Mouse (Mus musculus): ENCODE data around the gene Rab3b. TPM values are rescaled to one million over a fixed set of nuclear protein-coding genes. Genes with fewer than 3 reads are reported as not detected.
A peak's percentile ranks its signal among the peaks of the same experiment; 100 is the strongest.

The Rab3b gene
- 25.9 and 27.7 TPM in 2 replicates for polyA plus RNA-seq (2014; fragmentation: Nextera tagmentation; extraction: Ambion mirVana)

DNA sequence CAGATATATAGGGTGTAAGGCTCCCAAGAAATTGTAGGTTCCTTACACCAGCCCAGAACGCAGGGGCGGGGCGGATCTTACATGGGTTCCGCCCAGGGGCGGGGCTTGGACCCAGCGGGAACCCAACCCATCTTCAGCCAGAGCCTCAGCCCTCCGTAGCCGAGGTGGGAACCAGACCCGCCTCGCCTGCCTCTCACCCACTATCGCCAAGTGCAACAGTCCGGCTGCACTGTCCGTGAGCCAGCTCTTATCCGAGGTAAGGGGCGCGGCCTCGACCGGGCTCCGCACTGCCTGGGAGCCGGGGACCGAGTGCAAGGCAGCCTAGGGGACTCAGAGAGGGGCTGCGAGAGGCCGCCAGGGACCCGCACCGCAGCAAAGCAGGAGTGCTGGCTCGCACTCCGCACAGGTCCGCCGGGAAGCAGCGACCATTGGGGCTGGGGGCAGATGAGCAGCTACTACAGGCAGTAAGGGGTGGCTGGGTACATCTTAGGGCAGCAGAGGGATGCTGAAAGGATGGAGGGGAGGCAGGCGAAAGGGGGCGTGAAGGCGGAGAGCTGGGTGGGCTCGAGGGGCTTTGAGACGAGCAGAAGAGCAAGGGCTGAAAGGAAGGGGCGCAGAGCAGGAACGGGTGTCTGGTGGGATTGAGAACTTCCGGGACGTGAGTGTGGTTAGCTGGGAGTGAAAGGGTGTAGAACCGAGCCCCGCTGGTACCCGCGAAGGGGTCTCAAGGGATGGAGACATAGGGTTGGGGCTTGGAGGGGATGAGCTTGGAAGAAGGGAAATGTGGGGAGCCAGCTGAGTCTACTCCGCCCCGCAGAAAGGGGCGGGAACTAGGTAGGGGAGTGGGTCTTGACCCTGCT, at the start of gene Rab3b:
TSS of gene Rab3b (plus strand) at position 101 of the 860 bp plus-strand sequence.
- DNase-seq (ENCODE audit: low spot score) (peak; percentile 83), ATAC-seq (ENCODE audit: insufficient read depth, low FRiP score, low TSS enrichment) (peak; percentile 88)
- H3K4me2 ChIP-seq (ENCODE audit: low read depth) = peak within 1 kb of the TSS; percentile 97
- H3K27me3 ChIP-seq (ENCODE audit: control insufficient read depth, insufficient read depth, low read length) = no peaks in the 10 kb centered on the region
- H3K4me3 ChIP-seq (ENCODE audit: low read depth, low read length) = peak within 1 kb of the TSS; percentile 59
- peaks cover 3% of the 10 kb centered on the region; the same call in 1 of the 2 replicates for H3K4me1 ChIP-seq (ENCODE audit: control insufficient read depth, insufficient read depth, low read length)
- H3K9me3 ChIP-seq (ENCODE audit: control insufficient read depth, low read length) = no peaks in the 10 kb centered on the region
- H3K36me3 ChIP-seq (ENCODE audit: control insufficient read depth, insufficient read depth, low read length) = no peaks in the 10 kb centered on the region
- H3K27ac ChIP-seq (ENCODE audit: low read depth, low read length) = 0 out of 2 replicates have a peak within 1 kb of the TSS, but pooled peaks have one; percentile 39
- peak within 1 kb of the TSS; percentile 72 for H3K9ac ChIP-seq (ENCODE audit: low read length)
- under 1% methylated on average over 46 of the region's 46 CpGs for WGBS

DNA sequence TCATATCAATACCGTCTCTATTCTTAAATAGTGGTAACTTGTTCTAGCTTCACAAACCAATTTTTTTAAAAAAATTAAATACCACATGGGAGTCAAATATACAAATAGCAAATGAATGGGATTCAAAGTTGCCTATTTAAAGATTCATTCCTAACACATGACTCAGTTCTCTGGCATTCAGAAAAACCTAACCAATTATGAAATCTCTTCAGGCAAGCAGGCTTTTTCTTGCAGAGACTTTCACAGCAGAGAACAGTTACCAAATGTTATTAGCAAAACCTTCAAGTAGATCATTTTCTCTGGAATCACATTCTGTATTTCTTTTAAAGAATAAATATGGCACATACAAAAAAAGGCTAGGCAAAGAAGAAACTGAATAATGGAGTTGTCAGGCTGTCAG, 48.2 kb upstream of the Rab3b start:
- WGBS = 89% methylated on average over 1 of the region's 1 CpGs
- DNase-seq (ENCODE audit: low spot score) = no peak
- Histone ChIP-seq H3K4me1 (ENCODE audit: control insufficient read depth, insufficient read depth, low read length) (peaks cover 11% of the 10 kb centered on the region; the same call in 1 of the 2 replicates), H3K36me3 (ENCODE audit: control insufficient read depth, insufficient read depth, low read length) (peaks cover 4% of the 10 kb centered on the region; the same call in 1 of the 2 replicates), H3K4me2 (ENCODE audit: low read depth) (no peak overlapping the region), H3K27me3 (ENCODE audit: control insufficient read depth, insufficient read depth, low read length) (no peaks in the 10 kb centered on the region), H3K27ac (ENCODE audit: low read depth, low read length) (no peak overlapping the region), H3K9me3 (ENCODE audit: control insufficient read depth, low read length) (no peaks in the 10 kb centered on the region), H3K4me3 (ENCODE audit: low read depth, low read length) (no peak overlapping the region), H3K9ac (ENCODE audit: low read length) (no peak overlapping the region)
- no peak for ATAC-seq (ENCODE audit: insufficient read depth, low FRiP score, low TSS enrichment)

DNA sequence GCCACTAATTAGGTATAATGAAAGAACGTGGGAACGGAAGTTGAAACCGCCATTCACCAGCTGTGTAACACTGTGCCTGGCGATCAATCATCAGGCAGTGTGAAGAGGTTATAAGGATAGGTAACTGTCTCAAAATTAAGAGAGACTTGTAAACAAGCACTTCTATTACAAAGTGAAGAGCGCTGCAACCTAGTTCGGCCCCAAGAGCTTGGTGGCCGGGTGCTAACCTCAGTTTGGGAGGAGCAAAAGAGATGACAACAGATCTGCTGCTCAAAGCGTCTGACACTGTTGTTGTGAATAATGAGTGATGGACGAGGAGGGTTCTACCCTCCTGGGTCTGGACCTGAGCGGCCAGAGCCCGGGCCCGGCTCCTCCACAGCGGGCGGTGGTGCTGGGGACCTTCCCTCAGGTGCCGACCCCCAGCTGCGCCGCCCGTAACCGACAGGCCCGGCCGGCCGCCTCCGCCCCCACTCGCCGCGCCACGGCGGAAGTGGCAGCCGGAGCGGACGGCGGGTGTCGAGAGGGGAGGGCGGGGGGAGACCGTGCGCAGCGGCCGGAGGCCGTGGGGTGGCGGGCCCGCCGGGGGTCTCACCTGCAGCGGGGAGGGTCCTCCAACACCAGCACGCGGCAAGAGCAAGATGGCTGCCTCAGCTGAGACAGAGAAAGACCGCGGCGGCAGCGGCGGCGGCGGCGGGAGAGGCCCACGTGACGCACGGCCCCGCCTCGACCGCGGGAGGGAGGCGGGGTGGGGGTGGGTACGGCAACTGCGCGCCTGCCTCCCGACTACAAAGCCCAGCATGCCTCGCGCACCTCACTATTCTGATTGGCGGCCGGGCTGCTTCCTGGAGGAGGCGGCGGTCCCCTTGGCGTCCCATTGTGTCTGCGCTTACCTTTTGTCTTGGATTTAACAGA, 45.7 kb upstream of the Rab3b start, which contains the start of gene Btf3l4:
TSS of gene Btf3l4 (minus strand) at position 699 of the 912 bp plus-strand sequence.
- Histone ChIP-seq H3K4me1 (ENCODE audit: control insufficient read depth, insufficient read depth, low read length) (peaks cover 13% of the 10 kb centered on the region; the same call in 1 of the 2 replicates), H3K27me3 (ENCODE audit: control insufficient read depth, insufficient read depth, low read length) (no peaks in the 10 kb centered on the region), H3K9ac (ENCODE audit: low read length) (peak within 1 kb of the TSS; percentile 100), H3K9me3 (ENCODE audit: control insufficient read depth, low read length) (no peaks in the 10 kb centered on the region), H3K27ac (ENCODE audit: low read depth, low read length) (peak within 1 kb of the TSS; percentile 99), H3K36me3 (ENCODE audit: control insufficient read depth, insufficient read depth, low read length) (no peaks in the 10 kb centered on the region), H3K4me2 (ENCODE audit: low read depth) (peak within 1 kb of the TSS; percentile 84), H3K4me3 (ENCODE audit: low read depth, low read length) (peak within 1 kb of the TSS; percentile 91)
- ATAC-seq (ENCODE audit: insufficient read depth, low FRiP score, low TSS enrichment) (peak; percentile 95), DNase-seq (ENCODE audit: low spot score) (peak; percentile 97)
- WGBS = under 1% methylated on average over 55 of the region's 73 CpGs

DNA sequence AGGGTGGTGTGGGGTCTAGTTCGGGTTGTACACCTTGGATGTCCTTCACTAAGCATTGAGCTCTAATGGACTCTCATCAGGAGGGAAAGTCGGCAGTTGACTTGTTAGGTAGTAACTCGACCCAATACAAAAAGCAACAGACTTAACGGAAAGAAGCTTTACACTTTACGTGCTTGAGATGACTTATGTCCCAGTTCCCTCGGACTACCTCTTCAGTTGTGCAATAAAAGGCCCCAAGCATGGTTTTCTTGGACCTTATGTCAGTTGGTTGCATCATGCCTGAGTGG, 45.1 kb upstream of the Rab3b start:
- Histone ChIP-seq H3K9me3 (ENCODE audit: control insufficient read depth, low read length) (no peaks in the 10 kb centered on the region), H3K4me3 (ENCODE audit: low read depth, low read length) (peak overlapping the region; percentile 91), H3K4me1 (ENCODE audit: control insufficient read depth, insufficient read depth, low read length) (peaks cover 13% of the 10 kb centered on the region; the same call in 1 of the 2 replicates), H3K36me3 (ENCODE audit: control insufficient read depth, insufficient read depth, low read length) (no peaks in the 10 kb centered on the region), H3K4me2 (ENCODE audit: low read depth) (peak overlapping the region; percentile 84), H3K27ac (ENCODE audit: low read depth, low read length) (peak overlapping the region; percentile 99), H3K27me3 (ENCODE audit: control insufficient read depth, insufficient read depth, low read length) (no peaks in the 10 kb centered on the region), H3K9ac (ENCODE audit: low read length) (peak overlapping the region; percentile 100)
- ATAC-seq (ENCODE audit: insufficient read depth, low FRiP score, low TSS enrichment) (no peak), DNase-seq (ENCODE audit: low spot score) (no peak)
- WGBS = 0% methylated on average over 6 of the region's 6 CpGs

DNA sequence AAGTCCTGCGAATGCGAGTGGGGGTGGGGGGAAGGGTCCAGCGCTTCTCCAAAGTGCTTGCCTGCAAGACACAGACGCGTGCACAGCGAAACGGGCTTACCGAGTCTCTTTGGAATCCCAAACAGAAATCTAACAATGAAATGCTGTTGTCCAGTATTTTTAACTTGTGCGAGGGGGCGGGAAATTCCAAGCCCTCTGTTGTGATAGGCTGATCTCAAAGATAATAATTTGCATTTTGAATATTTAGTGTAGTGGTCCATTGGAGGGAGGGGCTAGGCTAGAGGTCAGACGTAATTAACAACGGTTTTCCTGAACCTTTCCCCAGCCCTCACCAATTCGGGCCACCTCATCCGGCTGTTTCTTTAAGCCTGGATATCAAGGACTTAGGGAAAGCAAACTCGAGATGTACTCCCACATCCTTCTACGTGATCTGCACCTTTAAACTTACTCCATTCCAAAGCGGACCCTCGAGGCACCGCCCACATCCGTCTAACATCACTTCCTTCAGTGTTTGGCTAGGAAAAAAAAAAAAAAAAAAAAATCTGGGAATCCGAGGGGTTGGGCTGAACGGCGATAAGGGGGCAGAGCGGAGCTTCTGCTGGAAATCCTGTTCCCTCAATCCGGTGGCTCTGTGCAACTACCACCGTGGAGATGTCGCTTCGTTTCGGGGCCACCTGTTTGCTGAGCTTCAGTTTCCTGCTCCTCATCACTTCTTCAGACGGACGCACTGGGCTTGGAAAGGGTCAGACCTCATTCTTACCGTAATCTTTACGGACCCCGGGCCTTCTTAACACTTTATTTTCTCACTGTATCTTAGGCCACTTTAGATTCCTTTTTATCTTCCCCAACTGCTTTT, 44.5 kb upstream of the Rab3b start, which contains the start of gene Txndc12:
TSS of gene Txndc12 (plus strand) at position 487 of the 856 bp plus-strand sequence.
- peak within 1 kb of the TSS; percentile 100 for H3K9ac ChIP-seq (ENCODE audit: low read length)
- H3K27ac ChIP-seq (ENCODE audit: low read depth, low read length) = peak within 1 kb of the TSS; percentile 99
- peak within 1 kb of the TSS; percentile 84 for H3K4me2 ChIP-seq (ENCODE audit: low read depth)
- H3K4me1 ChIP-seq (ENCODE audit: control insufficient read depth, insufficient read depth, low read length) = peaks cover 13% of the 10 kb centered on the region; the same call in 1 of the 2 replicates
- no peaks in the 10 kb centered on the region for H3K9me3 ChIP-seq (ENCODE audit: control insufficient read depth, low read length)
- WGBS = 0% methylated on average over 34 of the region's 34 CpGs
- H3K36me3 ChIP-seq (ENCODE audit: control insufficient read depth, insufficient read depth, low read length) = no peaks in the 10 kb centered on the region
- peak; percentile 77 for ATAC-seq (ENCODE audit: insufficient read depth, low FRiP score, low TSS enrichment)
- no peaks in the 10 kb centered on the region for H3K27me3 ChIP-seq (ENCODE audit: control insufficient read depth, insufficient read depth, low read length)
- H3K4me3 ChIP-seq (ENCODE audit: low read depth, low read length) = peak within 1 kb of the TSS; percentile 91
- peak; percentile 90 for DNase-seq (ENCODE audit: low spot score)

DNA sequence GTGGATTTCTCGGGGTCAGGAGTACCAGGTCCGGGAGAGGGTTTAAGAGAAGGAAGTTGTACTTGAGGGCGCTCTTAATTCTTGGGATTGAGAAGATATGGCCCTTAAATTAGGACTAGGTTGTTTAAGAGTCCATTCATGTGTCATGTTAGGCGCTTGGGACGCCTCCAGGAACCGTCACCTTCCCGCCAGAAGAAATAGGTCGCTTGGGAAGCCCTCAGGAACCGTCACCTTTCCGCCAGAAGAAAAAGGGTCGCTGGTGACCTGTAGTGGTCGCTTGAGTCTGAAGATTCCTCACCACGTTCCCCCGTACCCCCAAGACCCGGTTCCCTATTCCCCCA, 43.9 kb upstream of the Rab3b start:
- Histone ChIP-seq H3K9me3 (ENCODE audit: control insufficient read depth, low read length) (no peaks in the 10 kb centered on the region), H3K36me3 (ENCODE audit: control insufficient read depth, insufficient read depth, low read length) (no peaks in the 10 kb centered on the region), H3K4me3 (ENCODE audit: low read depth, low read length) (peak overlapping the region; percentile 91), H3K27me3 (ENCODE audit: control insufficient read depth, insufficient read depth, low read length) (no peaks in the 10 kb centered on the region), H3K9ac (ENCODE audit: low read length) (peak overlapping the region; percentile 100), H3K4me2 (ENCODE audit: low read depth) (peak overlapping the region; percentile 84), H3K4me1 (ENCODE audit: control insufficient read depth, insufficient read depth, low read length) (peaks cover 13% of the 10 kb centered on the region; the same call in 1 of the 2 replicates), H3K27ac (ENCODE audit: low read depth, low read length) (peak overlapping the region; percentile 99)
- under 1% methylated on average over 15 of the region's 15 CpGs for WGBS
- ATAC-seq (ENCODE audit: insufficient read depth, low FRiP score, low TSS enrichment) = no peak
- peak; percentile 19 for DNase-seq (ENCODE audit: low spot score)

DNA sequence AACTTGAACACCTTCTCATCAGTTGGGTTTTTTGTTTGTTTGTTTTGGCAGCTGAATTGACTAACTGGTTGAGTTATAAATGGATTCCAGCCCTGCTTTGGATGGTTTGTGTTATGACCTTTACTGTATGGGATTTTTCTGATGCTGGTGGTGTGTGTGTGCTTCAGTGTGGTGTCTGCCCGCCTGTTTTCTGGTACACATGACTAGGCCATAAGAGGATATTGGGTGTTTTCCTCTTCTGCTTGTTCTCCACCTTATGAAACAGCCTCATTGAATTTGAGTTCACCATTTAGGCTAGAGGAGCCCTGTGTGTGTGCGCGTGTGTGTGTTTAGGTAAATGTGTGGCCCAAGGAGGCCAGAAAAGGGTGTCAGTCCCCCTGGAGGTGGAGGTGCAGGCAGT, 43.4 kb upstream of the Rab3b start:
- Histone ChIP-seq H3K9me3 (ENCODE audit: control insufficient read depth, low read length) (no peaks in the 10 kb centered on the region), H3K4me2 (ENCODE audit: low read depth) (peak overlapping the region; percentile 84), H3K27ac (ENCODE audit: low read depth, low read length) (no peak overlapping the region; the same call in 1 of the 2 replicates), H3K27me3 (ENCODE audit: control insufficient read depth, insufficient read depth, low read length) (no peaks in the 10 kb centered on the region), H3K4me1 (ENCODE audit: control insufficient read depth, insufficient read depth, low read length) (peaks cover 13% of the 10 kb centered on the region; the same call in 1 of the 2 replicates), H3K4me3 (ENCODE audit: low read depth, low read length) (peak overlapping the region; percentile 91), H3K9ac (ENCODE audit: low read length) (peak overlapping the region; percentile 100), H3K36me3 (ENCODE audit: control insufficient read depth, insufficient read depth, low read length) (no peaks in the 10 kb centered on the region)
- DNase-seq (ENCODE audit: low spot score) = no peak
- 74% methylated on average over 3 of the region's 3 CpGs for WGBS
- no peak for ATAC-seq (ENCODE audit: insufficient read depth, low FRiP score, low TSS enrichment)

DNA sequence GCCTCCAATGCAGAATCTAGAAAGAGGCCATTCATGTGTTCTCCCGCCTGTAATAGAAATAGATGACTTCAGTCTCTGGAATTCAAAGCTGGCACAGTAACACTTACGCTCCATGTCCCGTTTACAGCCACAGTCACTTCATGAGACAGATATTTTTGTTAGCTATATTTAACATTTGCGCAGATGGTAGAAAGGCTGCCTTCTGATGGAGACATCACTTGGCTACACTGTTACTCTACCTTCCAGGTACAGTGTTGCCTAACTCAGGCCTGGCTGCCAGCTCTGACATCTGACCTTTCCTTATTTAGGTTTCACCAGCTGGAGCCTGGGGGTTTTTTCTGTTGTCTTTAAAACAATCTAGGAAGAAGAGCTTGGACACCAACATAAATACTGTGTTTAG, 40.8 kb upstream of the Rab3b start:
- WGBS = 89% methylated on average over 4 of the region's 4 CpGs
- H3K4me3 ChIP-seq (ENCODE audit: low read depth, low read length) = no peak overlapping the region
- no peak overlapping the region for H3K4me2 ChIP-seq (ENCODE audit: low read depth)
- H3K36me3 ChIP-seq (ENCODE audit: control insufficient read depth, insufficient read depth, low read length) = no peaks in the 10 kb centered on the region
- no peaks in the 10 kb centered on the region for H3K9me3 ChIP-seq (ENCODE audit: control insufficient read depth, low read length)
- H3K27ac ChIP-seq (ENCODE audit: low read depth, low read length) = no peak overlapping the region
- H3K27me3 ChIP-seq (ENCODE audit: control insufficient read depth, insufficient read depth, low read length) = no peaks in the 10 kb centered on the region
- DNase-seq (ENCODE audit: low spot score) (no peak), ATAC-seq (ENCODE audit: insufficient read depth, low FRiP score, low TSS enrichment) (no peak)
- no peak overlapping the region for H3K9ac ChIP-seq (ENCODE audit: low read length)
- 0 out of 2 replicates have a peak, but pooled peaks cover 5% of the 10 kb centered on the region for H3K4me1 ChIP-seq (ENCODE audit: control insufficient read depth, insufficient read depth, low read length)
